Mouse (Mus musculus): Measurements from ENCODE around the gene Slc44a1. TPM values are rescaled to one million over a fixed set of nuclear protein-coding genes. Genes with fewer than 3 reads are reported as not detected.
A peak's percentile ranks its signal among the peaks of the same experiment; 100 is the strongest.

Gene Slc44a1
- polyA plus RNA-seq, 1 experiment from 2014 or later, result 11.6 TPM

DNA sequence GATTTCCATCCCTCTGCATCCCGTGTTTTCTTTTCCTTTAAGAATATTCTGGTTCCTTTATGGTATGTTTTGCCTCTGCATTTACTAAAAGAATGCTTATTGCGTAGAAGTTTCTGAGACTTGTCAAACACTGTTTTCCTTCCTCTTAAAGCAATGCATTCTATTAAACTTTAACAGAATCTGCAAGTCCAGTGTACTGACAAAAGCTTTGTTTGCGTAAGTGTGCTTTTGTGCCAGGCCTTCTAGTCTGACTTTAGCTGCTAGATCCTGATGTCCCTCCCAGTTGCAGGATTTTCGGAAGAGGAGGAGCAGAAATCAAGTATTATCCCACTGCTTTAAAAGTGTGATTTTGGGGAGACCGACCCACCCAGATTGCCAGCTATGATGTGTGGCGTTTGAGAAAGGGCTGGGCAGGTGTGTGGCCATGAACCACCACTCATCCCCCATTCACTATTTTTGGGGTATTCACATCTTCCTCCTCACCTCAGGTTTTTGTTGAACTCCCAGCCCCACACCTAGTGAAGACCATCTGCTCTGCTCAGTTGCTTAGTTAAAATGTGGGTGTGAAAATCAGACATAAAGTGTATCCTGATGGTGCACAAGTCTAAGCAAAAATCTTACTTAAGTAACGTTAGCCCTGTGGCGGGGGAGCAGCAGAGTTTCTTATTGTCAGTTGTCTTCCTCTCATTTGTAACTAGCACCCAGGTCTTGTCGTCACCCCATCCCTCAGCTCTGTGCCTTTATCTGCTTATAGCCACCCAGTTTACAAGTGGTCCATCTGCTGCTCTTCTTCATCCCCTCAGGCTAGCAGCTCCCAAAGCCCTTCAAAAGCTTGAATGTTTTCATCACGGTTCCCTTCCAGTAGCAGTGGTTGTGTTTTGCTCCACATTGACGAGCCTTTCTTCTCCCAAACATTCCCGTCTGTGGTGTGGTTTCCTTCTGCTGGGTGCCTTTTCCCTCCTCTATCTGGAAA, 47.3 kb downstream of the Slc44a1 start:
- no peak for ATAC-seq
- H3K9me3 ChIP-seq, result no peaks in the 10 kb centered on the region
- no peak overlapping the region for H3K4me2 ChIP-seq (replicated peaks)
- WGBS, result 74% methylated on average over 12 of the region's 12 CpGs
- no peaks in the 10 kb centered on the region for H3K27me3 ChIP-seq
- no peak overlapping the region for H3K4me3 ChIP-seq (replicated peaks)
- H3K4me1 ChIP-seq (replicated peaks), result peaks cover 10% of the 10 kb centered on the region
- no peak overlapping the region for H3K27ac ChIP-seq
- no peaks in the 10 kb centered on the region for H3K36me3 ChIP-seq
- no peak overlapping the region for H3K9ac ChIP-seq (replicated peaks)

- no peaks in the 10 kb centered on the region for H3K9me3 ChIP-seq
- H3K36me3 ChIP-seq, result no peaks in the 10 kb centered on the region
- H3K4me1 ChIP-seq (replicated peaks), result peaks cover 10% of the 10 kb centered on the region
- no peak for ATAC-seq
- no peaks in the 10 kb centered on the region for H3K27me3 ChIP-seq
- 95% methylated on average over 5 of the region's 5 CpGs for WGBS
- no peak overlapping the region for H3K4me3 ChIP-seq (replicated peaks)
- no peak overlapping the region for H3K9ac ChIP-seq (replicated peaks)
- H3K4me2 ChIP-seq (replicated peaks), result no peak overlapping the region
- H3K27ac ChIP-seq, result no peak overlapping the region
Observed at GRCm38 (mm10) chr4:53488803-53489202, 48.6 kb downstream of the Slc44a1 start.

- no peaks in the 10 kb centered on the region for H3K9me3 ChIP-seq
- no peak overlapping the region for H3K4me2 ChIP-seq (replicated peaks)
- H3K4me1 ChIP-seq (replicated peaks), result peaks cover 18% of the 10 kb centered on the region
- ATAC-seq, result no peak
- WGBS, result 91% methylated on average over 7 of the region's 7 CpGs
- H3K27ac ChIP-seq, result no peak overlapping the region
- no peaks in the 10 kb centered on the region for H3K27me3 ChIP-seq
- no peaks in the 10 kb centered on the region for H3K36me3 ChIP-seq
- no peak overlapping the region for H3K9ac ChIP-seq (replicated peaks)
- no peak overlapping the region for H3K4me3 ChIP-seq (replicated peaks)
Observed at GRCm38 (mm10) chr4:53490371-53490770, 50.2 kb downstream of the Slc44a1 start.

DNA sequence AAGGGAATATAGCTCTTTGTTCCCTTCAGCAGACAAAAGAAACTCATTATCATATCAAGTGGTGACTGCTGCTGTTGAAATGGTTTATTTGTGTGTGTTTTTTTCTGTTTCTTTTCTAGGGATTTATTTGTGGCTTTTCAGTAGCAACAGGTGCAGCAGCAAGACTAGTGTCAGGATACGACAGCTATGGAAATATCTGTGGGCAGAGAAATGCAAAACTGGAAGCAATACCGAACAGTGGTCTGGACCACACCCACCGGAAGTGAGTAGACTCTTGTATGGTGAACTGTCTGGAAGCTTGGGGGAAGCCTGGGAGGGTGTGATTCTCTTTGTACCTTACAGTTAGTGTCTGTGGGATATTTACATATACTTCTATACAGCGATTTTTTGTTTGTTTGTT, 51.1 kb downstream of the Slc44a1 start:
- H3K36me3 ChIP-seq, result no peaks in the 10 kb centered on the region
- no peak overlapping the region for H3K4me2 ChIP-seq (replicated peaks)
- peaks cover 24% of the 10 kb centered on the region for H3K4me1 ChIP-seq (replicated peaks)
- 45% methylated on average over 4 of the region's 4 CpGs for WGBS
- H3K27me3 ChIP-seq, result no peaks in the 10 kb centered on the region
- H3K4me3 ChIP-seq (replicated peaks), result no peak overlapping the region
- no peak for ATAC-seq
- H3K27ac ChIP-seq, result no peak overlapping the region
- no peaks in the 10 kb centered on the region for H3K9me3 ChIP-seq
- H3K9ac ChIP-seq (replicated peaks), result no peak overlapping the region

- no peak overlapping the region for H3K4me2 ChIP-seq (replicated peaks)
- peak; percentile 66 for ATAC-seq
- H3K9ac ChIP-seq (replicated peaks), result no peak overlapping the region
- H3K36me3 ChIP-seq, result no peaks in the 10 kb centered on the region
- 19% methylated on average over 2 of the region's 2 CpGs for WGBS
- H3K9me3 ChIP-seq, result no peaks in the 10 kb centered on the region
- no peak overlapping the region for H3K27ac ChIP-seq
- peaks cover 2% of the 10 kb centered on the region; the same call in 1 of the 2 replicates for H3K27me3 ChIP-seq
- H3K4me1 ChIP-seq (replicated peaks), result peaks cover 22% of the 10 kb centered on the region
- no peak overlapping the region for H3K4me3 ChIP-seq (replicated peaks)
Observed at GRCm38 (mm10) chr4:53495646-53496045, 55.4 kb downstream of the Slc44a1 start.

DNA sequence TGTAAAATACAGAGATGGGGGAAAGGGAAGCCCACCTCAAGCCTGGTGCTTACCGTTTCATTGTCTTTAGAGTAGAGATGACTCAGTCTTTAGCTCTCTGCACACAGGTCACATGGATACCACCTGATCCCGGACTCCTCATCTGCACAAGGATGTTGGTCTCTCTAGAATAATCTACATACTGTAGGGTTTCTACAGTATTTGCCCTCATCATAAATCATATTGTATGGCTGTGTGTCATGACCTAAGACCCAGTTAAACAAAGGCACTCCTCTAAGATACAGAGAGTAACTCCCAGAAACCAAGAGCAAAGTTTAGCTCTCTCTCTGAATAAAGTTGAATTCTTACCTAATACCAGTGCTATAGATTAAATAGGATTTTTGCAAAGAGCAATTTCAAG, 62.6 kb downstream of the Slc44a1 start:
- Histone ChIP-seq H3K4me1 (replicated peaks) (no peaks in the 10 kb centered on the region), H3K4me3 (replicated peaks) (no peak overlapping the region), H3K27ac (no peak overlapping the region), H3K36me3 (no peaks in the 10 kb centered on the region), H3K9ac (replicated peaks) (no peak overlapping the region), H3K27me3 (peaks cover 2% of the 10 kb centered on the region; the same call in 1 of the 2 replicates), H3K9me3 (no peaks in the 10 kb centered on the region), H3K4me2 (replicated peaks) (no peak overlapping the region)
- ATAC-seq, result no peak
- WGBS, result 93% methylated on average over 2 of the region's 2 CpGs

- Histone ChIP-seq H3K4me3 (replicated peaks) (no peak overlapping the region), H3K4me1 (replicated peaks) (peaks cover 32% of the 10 kb centered on the region), H3K9ac (replicated peaks) (0 out of 2 replicates have a peak overlapping the region, but pooled peaks have one; percentile 14), H3K9me3 (no peaks in the 10 kb centered on the region), H3K4me2 (replicated peaks) (peak overlapping the region; percentile 22), H3K27ac (peak overlapping the region; percentile 77), H3K27me3 (no peaks in the 10 kb centered on the region), H3K36me3 (no peaks in the 10 kb centered on the region)
- 25% methylated on average over 15 of the region's 15 CpGs for WGBS
- ATAC-seq, result peak; percentile 91
Observed at GRCm38 (mm10) chr4:53512131-53512916, 72.1 kb downstream of the Slc44a1 start.

DNA sequence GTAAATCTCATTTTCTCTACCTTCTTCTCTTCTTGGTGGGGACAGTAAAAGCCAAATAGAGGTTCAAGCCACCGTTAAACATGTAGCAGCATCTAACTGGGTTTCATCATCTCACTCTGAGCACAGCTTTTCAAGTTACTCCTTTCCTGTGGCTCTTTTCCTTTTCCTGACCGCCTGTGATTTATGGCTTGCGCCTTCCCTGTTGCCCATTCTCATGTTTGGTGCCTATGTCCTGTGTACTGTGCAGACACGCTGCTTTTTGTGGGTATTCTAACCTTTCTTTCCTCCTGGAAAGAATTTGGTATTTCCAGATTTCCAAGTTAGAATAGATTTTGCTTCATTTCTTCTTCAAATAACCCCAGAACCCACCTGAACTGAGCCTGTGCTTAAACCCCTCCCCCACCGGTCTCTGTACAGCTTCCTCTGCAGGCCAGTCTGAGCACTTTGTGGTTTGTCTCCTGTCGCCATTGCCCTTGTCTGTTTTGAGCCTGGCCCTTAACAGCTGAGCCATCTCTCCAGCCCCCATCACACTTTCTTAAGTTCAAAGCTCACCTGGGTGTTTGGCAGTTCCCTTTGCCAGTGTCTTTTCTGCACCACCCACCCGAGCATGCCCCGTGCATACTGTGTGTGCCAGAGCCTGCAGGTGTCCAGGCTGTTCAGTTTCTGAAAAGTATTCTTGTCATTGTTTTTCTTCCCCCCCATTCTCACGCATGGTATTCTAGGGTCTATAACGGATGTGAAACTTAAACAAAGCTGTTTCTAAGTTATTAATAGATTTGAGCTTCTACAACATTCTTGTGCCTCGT, 73.3 kb downstream of the Slc44a1 start:
- H3K4me3 ChIP-seq (replicated peaks), result no peak overlapping the region
- no peak overlapping the region for H3K9ac ChIP-seq (replicated peaks)
- peaks cover 32% of the 10 kb centered on the region for H3K4me1 ChIP-seq (replicated peaks)
- no peaks in the 10 kb centered on the region for H3K27me3 ChIP-seq
- H3K9me3 ChIP-seq, result no peaks in the 10 kb centered on the region
- H3K36me3 ChIP-seq, result no peaks in the 10 kb centered on the region
- H3K4me2 ChIP-seq (replicated peaks), result no peak overlapping the region
- ATAC-seq, result no peak
- H3K27ac ChIP-seq, result 0 out of 2 replicates have a peak overlapping the region, but pooled peaks have one; percentile 77
- WGBS, result 83% methylated on average over 11 of the region's 11 CpGs

DNA sequence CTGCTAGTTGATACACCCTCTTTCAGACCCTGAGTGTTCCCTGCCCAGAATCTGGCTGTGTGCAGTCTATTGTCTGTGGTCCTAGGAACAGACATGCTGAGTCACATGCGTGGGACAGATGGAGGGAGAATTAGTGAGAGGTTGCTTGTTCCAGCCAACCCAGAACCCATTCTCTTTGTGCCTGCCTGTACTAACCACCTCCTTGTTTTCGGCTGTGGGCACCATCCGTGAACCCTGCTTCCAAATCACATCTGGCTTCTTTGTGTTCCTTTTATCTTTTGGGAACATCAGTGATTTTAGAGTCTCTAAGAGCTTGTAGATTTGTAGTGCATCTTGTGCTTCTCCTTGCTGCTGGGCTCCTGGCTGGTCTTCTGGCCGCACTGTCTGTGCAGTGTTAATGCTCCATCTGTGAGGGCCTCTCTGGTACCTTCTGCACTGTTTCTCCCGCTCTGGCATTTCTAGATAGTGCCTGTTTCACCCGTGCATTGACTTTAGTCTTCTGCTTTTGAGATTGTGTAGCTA, 75.9 kb downstream of the Slc44a1 start:
- H3K4me3 ChIP-seq (replicated peaks), result no peak overlapping the region
- H3K27me3 ChIP-seq, result no peaks in the 10 kb centered on the region

GRCm38 (mm10) chr4:53519429-53519828, 79.2 kb downstream of the Slc44a1 start:
- Histone ChIP-seq H3K4me2 (replicated peaks) (no peak overlapping the region), H3K27me3 (no peaks in the 10 kb centered on the region), H3K9ac (replicated peaks) (no peak overlapping the region), H3K4me1 (replicated peaks) (peaks cover 15% of the 10 kb centered on the region; the same call in 1 of the 2 replicates), H3K9me3 (no peaks in the 10 kb centered on the region), H3K36me3 (no peaks in the 10 kb centered on the region), H3K4me3 (replicated peaks) (no peak overlapping the region), H3K27ac (no peak overlapping the region)
- no peak for ATAC-seq
- WGBS, result 99% methylated on average over 2 of the region's 2 CpGs

More for the DNA sequence above, 75.9 kb downstream of the Slc44a1 start:
- no peak overlapping the region for H3K9ac ChIP-seq (replicated peaks)
- H3K9me3 ChIP-seq, result no peaks in the 10 kb centered on the region
- no peaks in the 10 kb centered on the region for H3K36me3 ChIP-seq
- no peak for ATAC-seq
- 74% methylated on average over 6 of the region's 6 CpGs for WGBS
- H3K4me2 ChIP-seq (replicated peaks), result no peak overlapping the region
- H3K4me1 ChIP-seq (replicated peaks), result peaks cover 32% of the 10 kb centered on the region
- no peak overlapping the region for H3K27ac ChIP-seq

DNA sequence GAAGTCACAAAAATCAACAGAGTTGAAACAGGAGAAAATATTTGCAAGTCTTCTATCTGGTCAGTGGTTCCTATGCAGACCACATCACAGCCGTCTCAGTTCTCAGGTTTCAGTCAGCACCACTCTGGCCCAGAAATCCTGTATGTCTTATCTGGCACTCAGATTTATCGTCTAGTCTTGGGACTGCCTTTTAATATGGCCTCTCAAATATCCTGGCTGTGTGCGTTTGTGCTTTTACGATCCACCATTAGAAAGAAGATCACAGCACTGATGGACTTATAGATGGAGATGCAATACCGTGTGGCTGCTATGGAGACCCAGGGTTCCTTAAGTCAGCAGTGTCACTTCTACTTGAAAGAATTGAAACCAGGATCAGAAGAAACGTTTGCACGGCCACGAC, 80.8 kb downstream of the Slc44a1 start:
- 84% methylated on average over 8 of the region's 8 CpGs for WGBS
- no peak for ATAC-seq
- peaks cover 11% of the 10 kb centered on the region for H3K4me1 ChIP-seq (replicated peaks)
- no peaks in the 10 kb centered on the region for H3K9me3 ChIP-seq
- no peak overlapping the region for H3K9ac ChIP-seq (replicated peaks)
- H3K4me2 ChIP-seq (replicated peaks), result no peak overlapping the region
- H3K4me3 ChIP-seq (replicated peaks), result no peak overlapping the region
- no peak overlapping the region for H3K27ac ChIP-seq
- H3K27me3 ChIP-seq, result no peaks in the 10 kb centered on the region
- H3K36me3 ChIP-seq, result no peaks in the 10 kb centered on the region

All from midbrain, embryonic 13.5 days (tissue).